Mouse (Mus musculus) midbrain, embryonic 14.5 days (tissue): ENCODE data around the gene Ranbp9. TPM values are rescaled to one million over a fixed set of nuclear protein-coding genes. Genes with fewer than 3 reads are reported as not detected.
A peak's percentile ranks its signal among the peaks of the same experiment; 100 is the strongest.

Experiments used
- ATAC-seq: fragments of 200-750 bp; cut with Nextera tagmentation; 2 replicates; pipeline ENCODE4 v1.8.0; 2017; ENCODE audit warnings: moderate number of reproducible peaks, moderate library complexity; ENCODE audit not compliant: low FRiP score, low TSS enrichment
- DNase-seq: peaks from one replicate; pipeline ENCODE4 v3.0.0-alpha.2; 2015
- H3K27ac ChIP-seq: fragments of 300-500 bp; sonication (generic); replicated peaks from 2 replicates; pipeline ENCODE4 v1.5.1; 2014; ENCODE audit warnings: mild to moderate bottlenecking, low read depth, low read length, moderate library complexity
- H3K27me3 ChIP-seq: fragments of 300-500 bp; sonication (generic); 2 replicates; pipeline ENCODE4 v1.6.1; 2014; ENCODE audit warnings: low read length, control low read depth, mixed read lengths; ENCODE audit not compliant: control insufficient read depth, insufficient read depth
- H3K36me3 ChIP-seq: fragments of 300-500 bp; sonication (generic); 2 replicates; pipeline ENCODE4 v1.6.1; 2014; ENCODE audit warnings: low read length, control low read depth; ENCODE audit not compliant: control insufficient read depth, insufficient read depth
- H3K4me1 ChIP-seq: fragments of 300-500 bp; sonication (generic); 2 replicates; pipeline ENCODE4 v1.6.1; 2014; ENCODE audit warnings: mild to moderate bottlenecking, antibody characterized with exemption, low read length, control low read depth; ENCODE audit not compliant: control insufficient read depth, insufficient read depth
- H3K4me2 ChIP-seq: fragments of 300-500 bp; sonication (generic); 2 replicates; pipeline ENCODE4 v1.6.1; 2014; ENCODE audit warnings: mild to moderate bottlenecking, low read length, moderate library complexity
- H3K4me3 ChIP-seq: fragments of 300-500 bp; sonication (generic); replicated peaks from 2 replicates; pipeline ENCODE4 v1.5.1; 2014; ENCODE audit warnings: low read depth, low read length
- H3K9ac ChIP-seq: fragments of 300-500 bp; sonication (generic); replicated peaks from 2 replicates; pipeline ENCODE4 v1.6.1; 2014; ENCODE audit warnings: mild to moderate bottlenecking, low read length, moderate library complexity
- H3K9me3 ChIP-seq: fragments of 300-500 bp; sonication (generic); 2 replicates; pipeline ENCODE4 v1.6.1; 2016; ENCODE audit warnings: low read length, control low read depth, mixed read lengths; ENCODE audit not compliant: control insufficient read depth
- WGBS: fragments of 180-500 bp; shearing (Covaris S2); extraction: QIAGEN DNeasy Blood & Tissue Kit; methylation state at CpG from one replicate; pipeline ENCODE4 v1.1.7; 2014; 5-methylcytosine and 5-hydroxymethylcytosine counted together
- polyA plus RNA-seq: library from polyadenylated mRNA; unstranded; fragments of >200 nt; fragmentation: Nextera tagmentation; extraction: Ambion mirVana; gene quantifications from 2 replicates; pipeline ENCODE4 v1.2.1, GENCODE M21; 2014

Gene Ranbp9
- polyA plus RNA-seq, 1 experiment from 2014 or later: 19.6 TPM

GRCm38 (mm10) chr13:43374918-43375432 is 106.1 kb downstream of the Ranbp9 start:
- H3K4me3 ChIP-seq: no peak overlapping the region
- H3K4me1 ChIP-seq: no peaks in the 10 kb centered on the region
- H3K36me3 ChIP-seq: peaks cover 50% of the 10 kb centered on the region
- H3K27ac ChIP-seq: no peak overlapping the region
- H3K27me3 ChIP-seq: no peaks in the 10 kb centered on the region
- H3K4me2 ChIP-seq: no peak overlapping the region
- no peak for ATAC-seq
- no peaks in the 10 kb centered on the region for H3K9me3 ChIP-seq
- 85% methylated on average over 2 of the region's 2 CpGs for whole genome bisulfite sequencing
- no peak overlapping the region for H3K9ac ChIP-seq
- DNase-seq: no peak

- Histone ChIP-seq H3K9me3 (no peaks in the 10 kb centered on the region), H3K27ac (no peak overlapping the region), H3K36me3 (peaks cover 45% of the 10 kb centered on the region), H3K27me3 (no peaks in the 10 kb centered on the region), H3K4me1 (no peaks in the 10 kb centered on the region), H3K9ac (no peak overlapping the region), H3K4me2 (no peak overlapping the region), H3K4me3 (no peak overlapping the region)
- 88% methylated on average over 10 of the region's 10 CpGs for WGBS
- DNase-seq (no peak), ATAC-seq (no peak)
Observed at GRCm38 (mm10) chr13:43374205-43374604, 106.9 kb downstream of the Ranbp9 start.

DNA sequence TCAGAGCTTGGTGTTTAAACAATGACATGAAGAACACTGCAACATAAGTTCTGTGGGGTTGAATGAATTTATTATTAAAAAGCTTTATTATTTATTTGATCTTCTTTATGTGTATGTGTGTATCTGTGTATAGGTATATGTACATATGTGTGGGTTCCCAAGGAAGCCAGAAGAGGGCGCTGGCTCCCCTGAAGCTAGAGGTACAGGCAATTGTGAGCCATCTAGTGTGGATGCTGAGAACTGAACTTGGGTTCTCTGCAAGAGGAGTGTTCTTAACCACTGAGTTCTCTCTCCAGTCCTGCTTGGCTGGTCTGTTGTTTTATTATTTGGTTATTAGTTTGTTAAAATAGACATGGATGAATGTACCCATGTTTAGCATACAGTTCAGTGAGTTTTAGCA is 108.2 kb downstream of the Ranbp9 start:
- Histone ChIP-seq H3K4me2 (no peak overlapping the region), H3K4me3 (no peak overlapping the region), H3K9ac (no peak overlapping the region), H3K9me3 (no peaks in the 10 kb centered on the region), H3K36me3 (peaks cover 44% of the 10 kb centered on the region), H3K27me3 (no peaks in the 10 kb centered on the region), H3K27ac (no peak overlapping the region), H3K4me1 (no peaks in the 10 kb centered on the region)
- 93% methylated on average over 1 of the region's 1 CpGs for WGBS
- ATAC-seq (no peak), DNase-seq (no peak)

DNA sequence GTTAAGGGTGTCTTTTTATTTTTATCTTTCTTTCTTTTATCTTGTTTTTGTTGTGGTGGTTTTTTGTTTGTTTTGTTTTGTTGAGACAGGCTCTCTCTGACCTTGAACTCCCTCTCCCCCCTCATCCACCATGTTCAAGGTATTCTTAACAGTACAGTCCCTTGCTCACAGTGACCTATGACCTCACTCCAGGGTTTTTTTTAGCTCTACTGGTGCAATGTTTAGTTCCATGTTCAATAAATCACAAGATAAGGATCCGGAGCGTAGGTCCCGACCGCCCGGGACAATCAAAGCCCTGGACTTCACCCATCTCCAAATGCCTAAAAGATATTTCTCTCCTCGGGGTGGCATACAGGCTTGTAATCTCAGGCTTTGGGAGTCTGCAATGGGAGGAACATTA is 111.0 kb downstream of the Ranbp9 start:
- 96% methylated on average over 6 of the region's 6 CpGs for WGBS
- Histone ChIP-seq H3K9me3 (no peaks in the 10 kb centered on the region), H3K9ac (no peak overlapping the region), H3K27me3 (no peaks in the 10 kb centered on the region), H3K4me3 (no peak overlapping the region), H3K27ac (no peak overlapping the region), H3K36me3 (peaks cover 28% of the 10 kb centered on the region), H3K4me1 (0 out of 2 replicates have a peak, but pooled peaks cover 7% of the 10 kb centered on the region), H3K4me2 (no peak overlapping the region)
- DNase-seq: no peak
- ATAC-seq: no peak

- Histone ChIP-seq H3K4me2 (peak overlapping the region; percentile 78), H3K27me3 (no peaks in the 10 kb centered on the region)
- peak; percentile 53 for ATAC-seq
Observed at GRCm38 (mm10) chr13:43365825-43366184, 115.3 kb downstream of the Ranbp9 start.

DNA sequence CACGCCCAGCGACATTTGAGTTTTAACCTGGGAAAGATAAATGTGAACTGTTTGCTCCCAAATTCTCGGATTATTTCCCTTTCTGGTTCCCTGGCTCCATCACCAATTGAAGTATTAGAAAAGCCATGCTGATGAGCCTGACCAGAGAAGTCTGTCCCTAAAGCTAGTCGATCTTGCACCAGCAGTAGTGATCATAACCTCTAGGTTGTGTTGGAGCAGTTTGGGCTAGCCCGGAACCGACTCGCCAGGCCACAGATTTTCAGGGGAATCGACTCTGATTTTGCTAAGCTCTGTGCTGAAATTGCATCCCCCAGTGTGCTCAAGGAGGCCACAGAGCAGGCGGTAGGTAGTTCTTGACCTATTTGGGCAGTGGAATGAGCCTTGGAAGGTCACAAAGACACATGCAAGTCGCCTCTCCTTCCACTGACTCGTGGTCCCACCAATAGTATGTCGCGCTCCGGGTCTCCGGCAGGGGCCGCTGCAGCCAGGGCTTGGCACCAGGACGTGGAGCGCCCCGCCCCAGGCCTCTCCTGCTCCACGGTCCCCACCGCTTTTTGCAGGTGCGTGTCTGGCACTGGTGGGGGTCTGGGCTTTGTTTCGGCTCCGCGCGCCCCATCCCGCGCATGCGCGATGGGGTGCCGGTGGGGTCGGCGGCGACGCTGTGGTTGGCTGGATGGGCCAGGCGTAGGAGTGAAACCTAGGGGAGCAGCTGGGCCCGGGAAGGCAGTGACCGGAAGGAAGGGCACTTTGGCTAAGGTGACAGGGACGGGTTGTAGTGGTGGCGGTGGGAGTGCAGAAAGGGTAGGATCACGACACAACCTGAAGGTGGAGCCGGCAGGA is 115.9 kb downstream of the Ranbp9 start, which contains the start of gene Sirt5:
TSS of gene Sirt5 (plus strand) at position 512 of the 840 bp plus-strand sequence.
- Histone ChIP-seq H3K36me3 (no peaks in the 10 kb centered on the region), H3K27ac (peak within 1 kb of the TSS; percentile 79), H3K4me1 (0 out of 2 replicates have a peak, but pooled peaks cover 7% of the 10 kb centered on the region), H3K27me3 (no peaks in the 10 kb centered on the region), H3K4me3 (peak within 1 kb of the TSS; percentile 58), H3K9ac (peak within 1 kb of the TSS; percentile 77), H3K9me3 (no peaks in the 10 kb centered on the region), H3K4me2 (peak within 1 kb of the TSS; percentile 78)
- WGBS: 14% methylated on average over 42 of the region's 42 CpGs
- DNase-seq (peak; percentile 96), ATAC-seq (peak; percentile 98)

More at GRCm38 (mm10) chr13:43365825-43366184, 115.3 kb downstream of the Ranbp9 start:
- peak overlapping the region; percentile 58 for H3K4me3 ChIP-seq
- H3K4me1 ChIP-seq: 0 out of 2 replicates have a peak, but pooled peaks cover 7% of the 10 kb centered on the region
- H3K36me3 ChIP-seq: peaks cover 2% of the 10 kb centered on the region
- H3K9ac ChIP-seq: peak overlapping the region; percentile 77
- no peak for DNase-seq
- no peaks in the 10 kb centered on the region for H3K9me3 ChIP-seq
- 9% methylated on average over 11 of the region's 11 CpGs for WGBS
- peak overlapping the region; percentile 79 for H3K27ac ChIP-seq

GRCm38 (mm10) chr13:43362353-43362752 is 118.7 kb downstream of the Ranbp9 start:
- WGBS: 80% methylated on average over 9 of the region's 9 CpGs
- H3K27ac ChIP-seq: no peak overlapping the region

DNA sequence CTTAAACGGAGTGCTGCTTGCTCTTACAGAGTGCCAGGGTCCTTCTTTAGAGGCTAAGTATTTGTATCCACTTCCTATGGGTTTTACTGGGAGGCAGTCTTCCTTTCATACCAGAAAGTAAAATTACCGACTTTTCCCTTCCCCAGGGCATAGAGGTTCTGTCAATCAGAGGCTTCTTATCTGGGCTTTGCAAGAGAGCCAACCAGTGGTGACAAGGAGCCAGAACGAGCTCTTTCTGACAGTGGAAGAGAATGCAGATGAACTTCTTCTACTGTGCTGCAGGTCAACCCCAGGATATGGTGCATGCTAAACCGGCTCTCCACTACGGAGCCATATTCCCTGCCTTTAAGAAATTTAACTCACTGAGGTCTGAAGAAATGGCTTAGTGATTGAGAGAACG is 120.5 kb downstream of the Ranbp9 start:
- no peaks in the 10 kb centered on the region for H3K27me3 ChIP-seq
- no peak overlapping the region for H3K9ac ChIP-seq
- H3K36me3 ChIP-seq: no peaks in the 10 kb centered on the region
- 57% methylated on average over 6 of the region's 6 CpGs for WGBS
- no peak overlapping the region for H3K27ac ChIP-seq
- H3K4me1 ChIP-seq: 0 out of 2 replicates have a peak, but pooled peaks cover 3% of the 10 kb centered on the region
- ATAC-seq (no peak), DNase-seq (no peak)
- no peaks in the 10 kb centered on the region for H3K9me3 ChIP-seq
- no peak overlapping the region for H3K4me2 ChIP-seq
- H3K4me3 ChIP-seq: no peak overlapping the region

More at GRCm38 (mm10) chr13:43362353-43362752, 118.7 kb downstream of the Ranbp9 start:
- ATAC-seq: no peak
- Histone ChIP-seq H3K9ac (no peak overlapping the region), H3K4me2 (no peak overlapping the region), H3K9me3 (no peaks in the 10 kb centered on the region), H3K4me1 (0 out of 2 replicates have a peak, but pooled peaks cover 10% of the 10 kb centered on the region), H3K36me3 (no peaks in the 10 kb centered on the region), H3K4me3 (no peak overlapping the region), H3K27me3 (no peaks in the 10 kb centered on the region)
- DNase-seq: no peak
